Mouse (Mus musculus) ES-E14 (cell line): ENCODE measurements around the gene Pou2f2.

Source experiments
- CHD2 ChIP-seq: IDR thresholded peaks from 2 replicates; pipeline ENCODE4 v1.6.1; 2014; ENCODE audit warnings: mild to moderate bottlenecking, low read depth, low read length, inconsistent platforms
- HCFC1 ChIP-seq: IDR thresholded peaks from 2 replicates; pipeline ENCODE4 v1.6.1; 2012; ENCODE audit warnings: low read length, inconsistent platforms, borderline replicate concordance; ENCODE audit not compliant: insufficient read depth
- ZC3H11A ChIP-seq: IDR thresholded peaks from 2 replicates; pipeline ENCODE4 v1.6.1; 2012; ENCODE audit warnings: low read depth, mild to moderate bottlenecking, inconsistent platforms, low read length, borderline replicate concordance
- ZNF384 ChIP-seq: IDR thresholded peaks from 2 replicates; pipeline ENCODE4 v1.6.1; 2012; ENCODE audit warnings: low read depth, low read length, inconsistent platforms

DNA sequence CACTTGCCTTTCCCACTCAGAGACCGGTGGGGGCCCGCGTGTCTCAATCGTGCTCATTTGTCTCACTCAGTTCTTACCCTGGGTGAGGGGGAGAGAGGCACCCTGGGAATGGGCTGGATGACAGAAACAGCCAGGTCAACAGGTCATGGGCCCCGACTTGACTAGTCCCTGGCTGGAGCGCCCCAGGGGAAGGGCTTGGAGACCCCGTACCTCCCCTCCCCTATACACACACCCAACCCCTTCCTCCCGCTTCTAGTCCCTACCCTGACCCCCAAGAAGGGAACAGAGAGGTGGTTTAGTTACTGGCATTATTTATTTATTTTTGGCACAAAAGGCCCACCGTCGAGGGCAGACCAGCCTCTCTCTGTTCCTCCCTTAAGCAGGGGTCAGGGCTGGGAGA lies 91.0 kb downstream of the Pou2f2 start:
- TF ChIP-seq ZNF384 (no peak), CHD2 (no peak), ZC3H11A (no peak), HCFC1 (no peak)
